Mouse (Mus musculus) urinary bladder, postnatal 14 days (tissue): ENCODE measurements around the gene Ddx56.

ENCODE experiments used
- DNase-seq: peaks from one replicate; pipeline ENCODE4 v3.0.0; 2021; ENCODE audit warnings: low spot score

The Ddx56 gene

DNA sequence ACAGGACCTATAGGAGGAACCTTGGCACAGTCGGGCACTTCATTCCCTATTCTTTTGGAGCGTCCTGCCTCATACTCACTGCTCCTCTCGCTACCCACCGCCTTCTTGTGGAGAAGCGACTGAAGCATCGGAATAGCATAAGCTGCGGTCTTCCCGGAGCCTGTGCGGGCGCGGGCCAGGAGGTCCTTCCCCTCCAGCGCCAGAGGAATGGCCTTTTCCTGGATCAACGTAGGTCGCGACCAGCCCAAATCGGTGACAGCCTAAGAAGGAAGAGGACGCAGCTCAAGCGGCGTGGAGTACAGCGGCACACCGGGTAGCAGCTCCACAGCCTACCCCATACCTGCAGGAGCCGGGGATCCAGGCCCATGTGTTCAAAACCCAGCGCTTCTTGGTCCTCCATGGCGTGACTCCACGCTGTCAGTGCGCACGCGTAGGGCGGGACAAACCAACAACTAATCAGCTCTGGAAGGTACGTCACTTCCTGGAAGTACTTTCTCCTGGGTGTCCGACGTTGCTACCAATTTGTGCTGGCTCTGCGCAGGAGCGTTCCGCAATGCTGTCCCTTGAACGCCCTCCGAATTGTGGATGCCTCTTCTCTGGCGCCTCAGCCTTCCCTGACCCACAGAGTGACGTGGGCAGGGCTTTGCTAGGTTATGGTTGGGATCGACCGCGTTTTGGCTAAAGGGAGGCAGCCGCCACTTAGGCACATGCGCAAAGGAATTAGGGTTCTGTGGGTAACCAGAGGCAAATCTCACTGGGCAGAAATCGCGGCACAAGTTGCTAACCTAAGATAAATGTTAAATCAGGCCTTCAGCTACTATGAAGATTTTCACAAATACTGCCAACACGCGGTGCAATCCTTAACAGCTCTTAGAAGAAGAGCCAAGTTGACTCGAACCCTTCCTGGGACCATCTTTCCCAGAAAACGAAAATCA lies at the start of gene Ddx56:
Ddx56 (minus strand) TSS at position 453 of the 935 bp plus-strand sequence.
- DNase-seq, result peak; percentile 90

GRCm38 (mm10) chr11:6316821-6317220 lies 49.2 kb upstream of the Ddx56 start:
- no peak for DNase-seq

DNA sequence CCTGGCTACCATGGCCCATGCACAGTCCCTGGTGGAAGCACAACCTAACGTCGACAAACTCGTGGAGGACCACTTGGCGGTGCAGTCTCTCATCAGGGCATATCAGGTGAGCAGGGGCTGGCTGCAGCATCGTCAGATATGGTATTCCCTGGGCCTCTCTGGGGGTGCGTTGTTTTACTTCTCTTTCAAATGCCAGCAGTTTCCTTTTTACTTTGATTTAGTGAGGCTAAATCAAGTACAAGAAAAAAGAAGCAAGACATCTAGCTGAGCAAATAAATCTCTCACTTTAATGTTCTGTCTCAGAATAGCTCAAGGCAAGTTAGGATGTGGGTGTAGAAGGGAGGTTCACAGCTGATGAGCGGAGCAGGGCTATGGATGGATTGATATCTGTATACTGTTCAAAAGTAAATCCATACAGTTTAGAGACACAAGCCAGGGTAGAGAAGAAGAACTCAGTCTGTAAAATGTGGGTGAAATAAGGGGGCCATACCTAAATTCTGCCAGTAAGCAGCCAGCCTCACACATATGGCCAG lies 46.4 kb upstream of the Ddx56 start:
- DNase-seq, result no peak

GRCm38 (mm10) chr11:6308181-6308580 lies 40.6 kb upstream of the Ddx56 start:
- DNase-seq, result no peak

DNA sequence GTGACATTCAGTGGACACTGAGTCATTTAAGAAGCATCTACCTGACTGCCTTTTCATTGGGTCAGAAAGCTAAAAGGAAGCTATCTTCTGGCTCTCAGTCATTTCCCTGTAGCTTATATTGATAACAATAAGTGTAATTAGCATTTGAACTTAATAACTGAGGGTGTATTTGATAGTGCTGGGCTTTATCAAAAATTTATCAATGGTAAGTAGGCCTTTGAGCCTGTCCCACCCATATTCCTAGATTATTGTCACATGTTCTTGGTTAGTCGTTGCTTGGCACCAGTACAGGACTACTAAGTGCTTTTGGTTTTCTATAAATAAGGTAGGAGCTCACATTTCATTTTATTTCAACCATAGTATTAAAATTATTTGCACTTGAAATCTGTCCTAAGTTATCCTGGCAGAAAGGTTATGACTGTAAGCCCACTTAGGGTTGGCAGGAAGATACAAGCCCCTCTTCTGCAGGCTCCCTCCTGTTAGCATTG lies 38.4 kb upstream of the Ddx56 start:
- no peak for DNase-seq

DNA sequence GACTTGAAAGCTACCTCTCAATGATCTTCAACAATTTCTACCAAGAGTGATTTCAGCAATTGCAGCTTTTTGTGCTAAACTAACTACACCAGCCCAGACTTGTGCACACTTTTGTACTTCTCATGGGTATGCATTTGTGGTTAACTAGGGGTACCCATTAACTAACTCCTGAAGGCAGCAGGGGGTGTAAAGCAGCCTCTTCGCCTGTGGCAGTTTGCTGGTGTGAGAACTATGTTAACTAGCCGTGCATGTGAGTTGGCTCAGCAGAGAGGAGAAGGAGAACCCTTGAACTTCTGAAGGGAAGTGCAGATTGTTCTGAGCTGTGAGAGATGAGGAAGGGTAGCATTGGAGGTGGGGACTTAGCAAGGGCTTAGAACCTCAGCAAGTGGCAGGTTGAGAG lies 35.2 kb upstream of the Ddx56 start:
- DNase-seq, result no peak

DNA sequence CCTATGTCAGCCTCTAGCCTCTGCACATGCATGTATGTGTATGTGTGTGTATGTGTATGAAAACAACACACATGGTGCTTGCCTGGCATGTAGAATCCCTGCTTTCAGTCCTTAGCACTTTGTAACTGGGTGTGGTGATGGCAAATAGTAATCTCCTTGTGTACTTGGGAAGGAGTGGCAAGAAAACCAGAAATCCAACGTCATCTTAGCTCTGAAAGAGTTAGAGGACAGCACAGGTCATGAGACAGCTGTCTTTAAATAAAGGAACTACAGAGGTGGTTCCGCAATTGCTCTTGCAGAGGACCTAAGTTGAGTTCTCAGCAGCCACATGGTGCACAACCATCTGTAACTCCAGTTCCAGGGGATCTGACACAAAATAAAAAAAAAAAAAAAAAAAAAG lies 31.9 kb upstream of the Ddx56 start:
- DNase-seq, result no peak

DNA sequence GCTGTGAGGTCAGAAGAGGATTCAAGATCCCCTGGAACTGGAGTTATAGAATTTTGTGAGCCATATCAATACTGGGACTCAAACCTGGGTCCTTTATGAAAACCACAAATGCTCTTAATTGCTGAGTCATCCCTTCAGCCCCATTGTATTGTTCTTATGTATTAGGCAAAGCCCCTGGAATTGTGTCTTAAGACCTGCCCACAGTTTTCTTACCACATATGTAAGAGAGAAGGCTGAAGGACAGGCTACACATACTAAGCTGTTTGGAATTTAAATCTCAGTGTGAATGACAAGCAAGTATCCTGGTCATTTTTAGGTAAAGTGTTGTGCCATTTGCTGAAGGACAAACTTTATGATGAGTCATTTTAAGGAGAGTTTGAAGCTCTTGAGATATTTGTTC lies 28.5 kb upstream of the Ddx56 start:
- no peak for DNase-seq

DNA sequence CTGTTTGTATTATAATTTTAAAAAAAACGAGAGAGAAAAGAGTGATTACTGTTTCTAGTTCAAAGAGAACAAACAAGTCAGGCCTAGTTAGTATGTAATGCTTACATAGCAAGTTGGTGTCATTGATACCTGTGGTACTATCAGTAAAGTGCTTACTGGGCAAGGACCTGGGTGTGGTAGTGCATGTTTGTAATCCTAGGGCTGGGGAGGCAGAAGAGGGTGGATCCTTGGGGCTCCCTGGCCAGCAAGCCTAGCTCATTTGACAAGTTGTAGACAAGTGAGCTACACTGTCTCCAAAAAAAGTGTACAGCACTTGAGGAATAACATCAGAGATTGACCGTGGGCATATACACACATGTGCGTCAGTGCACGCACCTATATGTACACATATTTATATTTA lies 27.1 kb upstream of the Ddx56 start:
- no peak for DNase-seq

DNA sequence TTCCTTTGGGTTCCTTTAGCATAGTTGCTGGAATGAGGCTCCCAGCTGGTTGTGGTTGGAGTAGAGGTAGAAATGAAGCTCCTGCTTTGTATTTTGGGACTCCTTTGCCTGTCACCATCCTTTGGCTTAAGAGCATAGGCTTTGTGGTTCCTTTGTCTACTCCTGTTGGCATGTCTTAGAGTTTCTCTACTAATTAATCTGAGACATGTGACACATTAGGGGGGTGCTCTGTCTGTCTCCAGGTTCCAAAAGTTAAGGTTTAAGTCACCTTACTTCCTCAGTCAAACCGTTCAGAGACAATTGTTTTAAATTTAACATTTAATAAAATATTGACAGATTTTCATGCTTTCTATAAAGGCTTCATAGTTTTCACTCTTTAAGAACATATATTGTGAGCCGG lies 26.0 kb upstream of the Ddx56 start:
- DNase-seq, result no peak

DNA sequence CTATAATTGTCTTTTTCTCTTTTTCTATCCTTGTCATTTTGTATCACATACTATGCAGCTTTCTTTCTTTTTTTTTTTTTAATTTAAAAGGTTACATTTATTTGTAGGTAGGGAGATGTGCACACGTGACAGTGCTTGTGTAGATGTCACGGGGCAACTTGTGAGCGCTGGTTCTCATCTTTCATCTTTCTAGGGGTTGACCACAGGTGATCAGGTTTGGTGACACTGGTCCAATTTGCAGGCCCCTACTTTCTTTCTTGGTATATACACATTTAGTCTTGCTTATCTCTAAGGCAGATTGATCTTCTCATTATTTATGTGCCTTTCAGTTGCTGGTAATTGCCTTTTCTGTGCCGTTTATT lies 25.4 kb upstream of the Ddx56 start:
- DNase-seq, result no peak

DNA sequence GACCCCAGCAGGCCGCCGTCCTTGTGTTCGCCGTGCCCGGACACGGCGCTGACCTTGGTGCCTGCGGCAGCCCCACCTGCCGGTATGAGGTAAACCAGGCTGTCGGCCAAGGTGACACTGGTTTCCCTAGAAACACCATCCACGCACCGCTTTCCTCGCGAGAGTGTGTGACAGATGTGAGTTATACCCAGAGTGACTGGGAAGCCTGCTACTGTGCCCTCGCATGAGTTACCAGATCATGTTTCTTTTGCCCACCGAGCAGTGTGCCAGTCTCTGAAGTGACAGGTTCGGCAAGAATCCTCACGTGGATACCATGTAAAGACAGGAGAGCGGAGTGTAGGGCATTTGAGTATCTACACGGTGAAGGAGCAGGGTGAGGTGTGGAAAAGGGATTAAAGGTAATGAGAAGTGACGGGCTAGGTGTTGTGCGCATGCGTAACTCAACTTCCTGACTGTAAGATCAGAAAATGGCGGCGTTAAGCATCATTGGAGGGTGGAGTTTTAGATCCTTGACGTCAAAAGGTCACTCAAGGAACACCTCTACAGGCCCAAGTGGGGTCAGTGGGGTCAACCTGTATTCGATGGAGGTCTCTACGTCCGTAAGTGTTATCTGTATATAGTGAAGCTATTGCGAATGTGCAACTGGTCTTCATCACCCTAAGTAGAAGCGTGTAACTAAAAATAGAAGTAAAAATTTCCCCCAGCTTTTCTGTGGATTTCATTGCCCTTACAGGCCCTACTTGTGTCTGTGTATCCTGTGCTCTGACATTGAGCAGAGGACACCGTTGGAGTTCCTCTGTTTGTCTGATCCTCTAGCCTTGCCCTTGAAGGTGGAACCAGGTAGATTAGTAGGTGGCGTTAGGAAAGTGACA lies 24.8 kb upstream of the Ddx56 start:
- peak; percentile 52 for DNase-seq

DNA sequence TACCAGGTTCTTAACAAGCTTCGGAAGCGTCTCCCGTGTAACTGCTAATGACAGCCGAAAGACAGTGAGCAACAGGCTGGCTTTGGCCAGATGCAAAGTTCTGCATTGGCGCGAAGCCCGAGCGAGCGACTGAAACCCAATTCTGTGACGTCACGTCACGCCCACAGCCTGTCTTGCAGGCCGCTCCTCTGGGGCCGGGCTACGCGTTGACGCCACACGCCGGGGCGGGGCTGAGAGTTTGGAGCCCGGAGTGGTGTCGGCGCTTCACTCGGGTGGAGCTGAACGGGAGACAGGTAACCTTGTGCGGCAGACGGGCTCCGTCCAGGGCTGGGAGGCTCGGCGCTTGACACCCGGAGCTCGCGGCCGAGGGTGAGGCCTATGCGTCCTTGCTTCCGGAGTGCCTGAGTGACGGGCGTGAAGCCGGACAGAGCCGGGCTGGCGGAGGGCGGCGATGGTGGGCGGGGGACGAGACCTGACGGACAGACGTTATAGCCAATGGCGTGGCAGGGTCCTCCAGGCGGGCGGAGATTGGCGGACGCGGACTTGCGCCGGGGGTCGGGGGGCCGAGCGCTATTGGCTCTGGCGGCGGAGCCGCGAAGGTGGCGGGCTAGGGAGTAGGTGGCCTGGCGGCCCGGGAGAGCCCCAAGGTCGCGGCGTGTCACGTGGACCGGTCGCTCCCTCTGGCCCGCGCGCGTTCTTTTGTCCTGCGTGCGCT lies 24.0 kb upstream of the Ddx56 start, which contains the start of gene Ogdh:
Ogdh (plus strand) TSS at position 233 of the 715 bp plus-strand sequence.
- DNase-seq, result peak; percentile 99

DNA sequence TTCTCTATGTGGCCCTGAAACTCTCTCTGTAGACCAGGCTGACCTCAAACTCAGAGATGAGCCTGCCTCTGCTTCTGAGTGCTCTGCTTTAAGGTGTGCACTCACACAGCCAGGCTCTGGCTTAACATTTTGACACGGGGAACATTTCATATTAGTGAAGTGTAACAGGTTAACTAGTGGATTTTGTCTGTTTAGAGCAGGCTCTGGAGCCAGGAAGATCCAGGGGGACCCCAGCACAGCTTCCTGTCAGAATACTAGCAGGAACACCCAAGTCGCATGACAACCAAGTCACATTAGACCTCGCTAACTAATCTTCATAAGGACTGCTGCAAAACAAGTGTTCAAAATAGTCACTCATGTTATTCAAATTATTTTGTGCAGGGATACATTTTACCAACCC lies 23.3 kb upstream of the Ddx56 start:
- DNase-seq, result no peak

DNA sequence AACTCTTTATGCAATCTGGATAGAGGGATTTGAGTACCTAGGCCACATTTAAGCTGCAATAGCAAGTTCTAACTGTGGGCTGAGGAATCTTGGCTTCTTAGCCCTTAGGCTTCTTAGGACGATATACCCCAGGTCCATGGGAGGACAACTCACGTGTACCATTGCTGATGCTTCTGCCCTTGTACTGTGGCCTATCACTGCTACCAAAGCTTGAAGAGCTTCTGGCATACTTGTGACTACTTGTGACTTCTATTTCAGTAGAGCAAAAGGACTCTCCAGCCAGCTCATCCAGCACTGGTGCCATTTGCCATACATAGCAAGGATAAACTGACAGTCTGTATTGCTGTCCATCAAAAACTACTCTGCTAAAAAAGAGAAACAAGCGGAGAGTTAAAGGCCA lies 22.6 kb upstream of the Ddx56 start:
- no peak for DNase-seq

DNA sequence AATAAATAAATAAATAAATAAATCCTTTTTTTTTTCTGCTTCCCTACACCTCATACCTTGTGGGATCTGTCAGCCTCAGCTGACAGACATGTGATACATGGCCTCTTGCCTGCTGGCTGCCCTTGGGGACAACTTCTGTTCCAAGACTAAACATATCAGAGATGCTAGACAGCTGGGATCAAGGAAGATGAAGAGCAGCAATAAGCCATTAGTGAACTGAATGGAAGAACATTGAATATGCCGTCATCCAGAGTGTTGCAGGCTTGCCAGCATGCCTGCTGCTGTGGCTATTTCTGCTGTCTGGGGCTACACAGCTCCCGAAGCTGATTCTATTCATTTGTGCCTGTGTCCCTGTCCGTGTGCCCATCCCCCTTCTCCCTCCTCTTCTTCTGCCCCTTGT lies 15.4 kb upstream of the Ddx56 start:
- DNase-seq, result no peak

GRCm38 (mm10) chr11:6276466-6276865 lies 8.9 kb upstream of the Ddx56 start:
- DNase-seq, result no peak

DNA sequence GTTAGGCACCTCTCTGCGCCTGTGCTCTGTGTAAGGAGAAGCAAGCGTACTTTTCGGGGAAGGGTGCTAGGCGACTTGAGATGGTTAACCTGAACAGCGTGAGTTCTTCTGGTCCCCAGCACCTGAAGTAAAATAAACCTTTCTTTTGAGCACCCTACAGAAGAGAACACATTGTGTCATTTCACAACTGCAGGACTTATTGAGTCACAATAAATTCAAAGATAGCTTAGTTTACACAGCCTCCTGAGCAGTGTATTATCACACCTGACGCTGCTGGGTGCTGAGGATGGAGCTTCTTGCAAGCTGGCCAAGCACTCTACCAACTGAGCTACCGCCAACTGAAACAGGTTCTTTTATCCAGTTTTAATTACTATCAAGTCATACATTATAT lies 7.5 kb upstream of the Ddx56 start:
- DNase-seq, result no peak

- DNase-seq, result peak; percentile 99
These were observed 7.0 kb upstream of the Ddx56 start, which contains the start of gene Tmed4 for GRCm38 (mm10) chr11:6274387-6275093. Gene Tmed4, minus strand, starts transcription at chr11:6274870.

DNA sequence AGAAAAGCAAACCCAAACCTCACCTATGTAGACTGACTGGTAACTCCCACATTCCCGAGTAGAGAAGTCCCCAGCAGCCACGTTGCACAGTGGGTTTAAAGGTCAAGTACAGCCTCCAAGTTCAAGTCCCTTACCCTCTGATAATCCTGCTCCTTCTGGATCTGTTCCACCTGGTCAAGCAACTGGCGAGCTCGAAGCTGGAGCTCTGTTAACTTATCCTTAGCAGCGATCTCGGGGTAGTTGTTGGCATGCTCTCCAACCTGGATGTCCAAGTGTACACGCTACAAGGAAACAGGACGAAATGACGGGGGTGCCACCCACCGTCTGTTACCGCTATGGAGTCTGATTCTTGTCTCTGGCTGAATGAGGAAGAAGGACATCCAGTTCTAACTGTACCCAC lies 6.0 kb upstream of the Ddx56 start:
- DNase-seq, result no peak

- no peak for DNase-seq
These were observed 951 bp downstream of the Ddx56 start for GRCm38 (mm10) chr11:6266621-6267020.
